Mouse (Mus musculus) ES-Bruce4 (cell line): Measurements from ENCODE around the gene Eif4enif1. TPM values are rescaled to one million over a fixed set of nuclear protein-coding genes. Genes with fewer than 3 reads are reported as not detected.
"Not testable (repeated sequence)": the region's sequence is repeated elsewhere in the genome, so short reads cannot be mapped to it uniquely, and the experiment has no call there.

ENCODE experiments used
- H3K27ac ChIP-seq: 2 replicates; pipeline ENCODE4 v1.5.1; 2012; ENCODE audit warnings: low read length, inconsistent platforms; ENCODE audit not compliant: insufficient read depth
- H3K27me3 ChIP-seq: 2 replicates; pipeline ENCODE4 v1.6.1; 2012; ENCODE audit warnings: mild to moderate bottlenecking, low read length, inconsistent platforms; ENCODE audit not compliant: control insufficient read depth, poor library complexity, insufficient read depth, severe bottlenecking
- H3K36me3 ChIP-seq: 2 replicates; pipeline ENCODE4 v1.6.1; 2012; ENCODE audit warnings: inconsistent platforms, mild to moderate bottlenecking, low read length, moderate library complexity; ENCODE audit not compliant: control insufficient read depth, poor library complexity, insufficient read depth, severe bottlenecking
- H3K4me1 ChIP-seq: one replicate; pipeline ENCODE4 v1.8.1; 2011; ENCODE audit warnings: low read length; ENCODE audit not compliant: control insufficient read depth, insufficient read depth
- H3K4me3 ChIP-seq: 2 replicates; pipeline ENCODE4 v1.5.1; 2011; ENCODE audit warnings: low read depth, mild to moderate bottlenecking, low read length
- H3K9ac ChIP-seq: 2 replicates; pipeline ENCODE4 v1.6.1; 2012; ENCODE audit warnings: low read depth, mild to moderate bottlenecking, inconsistent platforms; ENCODE audit not compliant: poor library complexity, severe bottlenecking
- H3K9me3 ChIP-seq: replicated peaks from 2 replicates; pipeline ENCODE4 v1.6.1; 2012; ENCODE audit warnings: mild to moderate bottlenecking, low read length, inconsistent platforms; ENCODE audit not compliant: control insufficient read depth, poor library complexity, insufficient read depth, severe bottlenecking
- CTCF ChIP-seq: IDR thresholded peaks from one replicate; pipeline ENCODE4 v1.8.1; 2011; ENCODE audit warnings: low read depth, low read length
- EP300 ChIP-seq: IDR thresholded peaks from 2 replicates; pipeline ENCODE4 v1.6.1; 2011; ENCODE audit warnings: low read depth, low read length; ENCODE audit not compliant: insufficient read depth
- POLR2A ChIP-seq: IDR thresholded peaks from one replicate; pipeline ENCODE4 v1.8.1; 2011; ENCODE audit warnings: low read length; ENCODE audit not compliant: insufficient read depth
- polyA plus RNA-seq: library from polyadenylated mRNA; stranded (reverse); fragments of >200 nt; gene quantifications from 2 replicates; pipeline ENCODE4 v1.2.4, GENCODE M21; 2011; ENCODE audit warnings: low read depth; ENCODE audit not compliant: missing spikeins, insufficient read depth, insufficient read length

The Eif4enif1 gene
- polyA plus RNA-seq, 1 experiment, result 99.9 TPM

- not testable (repeated sequence) for H3K4me3 ChIP-seq, H3K9me3 ChIP-seq, H3K36me3 ChIP-seq, H3K4me1 ChIP-seq, H3K27me3 ChIP-seq, H3K27ac ChIP-seq, H3K9ac ChIP-seq
These were observed 22.5 kb upstream of the Eif4enif1 start for GRCm38 (mm10) chr11:3179726-3180092.

GRCm38 (mm10) chr11:3180510-3181160 lies 21.6 kb upstream of the Eif4enif1 start:
- H3K27ac ChIP-seq, H3K36me3 ChIP-seq, H3K4me3 ChIP-seq, H3K9ac ChIP-seq, H3K4me1 ChIP-seq, H3K27me3 ChIP-seq, H3K9me3 ChIP-seq: not testable (repeated sequence)

DNA sequence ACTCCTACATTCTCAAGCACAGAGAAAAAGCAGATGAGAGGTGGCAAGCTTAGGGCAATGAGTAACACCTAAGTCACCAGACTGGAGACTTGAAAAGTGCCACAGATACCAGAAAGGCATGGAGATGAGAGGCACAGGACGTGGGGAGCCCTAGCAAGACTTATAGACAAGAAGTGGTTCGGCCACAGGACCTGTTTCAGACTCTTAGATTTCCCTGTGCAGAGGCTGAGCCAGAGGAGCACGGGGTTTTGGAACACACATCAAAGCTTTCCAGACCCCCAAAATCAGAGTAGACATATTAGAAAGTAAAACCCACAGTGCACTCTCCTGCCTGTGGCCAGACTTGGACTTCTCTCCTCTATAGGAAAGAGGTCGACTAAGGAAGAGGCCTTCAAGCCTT lies 20.9 kb upstream of the Eif4enif1 start:
- H3K36me3 ChIP-seq, H3K27ac ChIP-seq, H3K4me3 ChIP-seq, H3K9ac ChIP-seq, H3K9me3 ChIP-seq, H3K27me3 ChIP-seq, H3K4me1 ChIP-seq: not testable (repeated sequence)

DNA sequence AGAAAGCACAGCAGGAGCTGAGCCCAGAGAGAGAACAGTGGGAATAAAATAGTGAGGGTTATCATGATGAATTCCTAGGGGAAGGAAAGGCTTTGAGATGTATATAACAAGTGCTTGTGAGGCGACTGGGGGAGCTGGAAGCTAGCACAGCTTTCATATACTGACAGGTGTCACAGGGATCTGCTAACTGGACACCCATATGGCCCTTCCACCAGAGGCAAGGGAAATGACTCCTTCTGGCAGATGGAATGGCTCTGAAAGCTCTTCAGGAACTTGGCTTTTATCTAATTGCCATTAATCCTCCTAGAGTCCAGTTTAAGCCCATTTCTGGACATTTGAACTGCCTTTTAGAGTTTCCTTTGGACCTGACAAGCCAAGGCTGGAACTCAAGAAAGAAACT lies 20.2 kb upstream of the Eif4enif1 start:
- H3K4me3 ChIP-seq, H3K27ac ChIP-seq, H3K9me3 ChIP-seq, H3K4me1 ChIP-seq, H3K27me3 ChIP-seq, H3K36me3 ChIP-seq, H3K9ac ChIP-seq: not testable (repeated sequence)

DNA sequence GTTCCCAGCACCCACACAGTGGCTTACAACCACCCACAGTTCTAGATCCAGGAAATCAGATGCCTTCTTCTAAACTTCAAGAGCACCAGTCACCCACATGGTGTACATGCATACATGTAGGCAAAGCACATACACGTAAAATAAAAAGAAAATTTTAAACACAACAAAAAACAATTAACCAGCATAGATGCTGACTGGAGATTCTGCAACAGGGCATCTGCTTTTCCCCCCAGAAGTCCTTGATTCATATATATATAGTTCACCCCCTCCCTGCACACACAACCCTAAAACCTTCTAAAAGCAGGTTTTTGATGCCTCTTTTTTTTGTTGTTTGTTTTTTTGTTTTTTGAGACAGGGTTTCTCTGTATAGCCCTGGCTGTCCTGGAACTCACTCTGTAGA lies 19.5 kb upstream of the Eif4enif1 start:
- H3K27me3 ChIP-seq, H3K4me1 ChIP-seq: not testable (repeated sequence)

DNA sequence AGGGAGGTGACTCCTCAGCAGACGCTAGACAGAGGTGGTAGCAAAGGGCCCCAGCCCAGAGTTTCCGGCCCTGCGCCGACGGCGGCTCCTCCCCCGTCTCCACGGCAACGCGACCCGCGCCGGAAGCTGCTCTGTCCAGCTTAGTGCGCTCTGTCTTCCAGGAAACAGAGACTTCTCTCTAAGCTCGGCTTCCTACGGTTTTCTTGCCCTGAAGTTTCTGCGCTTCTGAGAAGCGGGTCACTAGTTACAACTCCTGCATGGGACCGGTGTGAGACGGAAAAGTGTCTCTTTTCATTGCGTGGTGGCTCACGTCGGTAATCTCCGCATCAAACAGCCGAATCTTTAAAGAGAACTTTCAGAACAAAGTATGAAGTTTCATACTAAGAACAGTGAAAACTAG lies 8.8 kb upstream of the Eif4enif1 start, which contains the start of gene Sfi1:
TSS of gene Sfi1 (minus strand) at position 101 of the 400 bp plus-strand sequence.
- Histone ChIP-seq H3K9me3 (no peaks in the 10 kb centered on the region), H3K27ac (no peak within 1 kb of the TSS), H3K4me3 (no peak within 1 kb of the TSS), H3K9ac (no peak within 1 kb of the TSS), H3K36me3 (no peaks in the 10 kb centered on the region), H3K4me1 (no peaks in the 10 kb centered on the region), H3K27me3 (no peaks in the 10 kb centered on the region)
- TF ChIP-seq CTCF (no peak), POLR2A (no peak), EP300 (no peak)

More for the DNA sequence above, 19.5 kb upstream of the Eif4enif1 start:
- H3K27ac ChIP-seq, H3K36me3 ChIP-seq, H3K4me3 ChIP-seq, H3K9ac ChIP-seq, H3K9me3 ChIP-seq: not testable (repeated sequence)

DNA sequence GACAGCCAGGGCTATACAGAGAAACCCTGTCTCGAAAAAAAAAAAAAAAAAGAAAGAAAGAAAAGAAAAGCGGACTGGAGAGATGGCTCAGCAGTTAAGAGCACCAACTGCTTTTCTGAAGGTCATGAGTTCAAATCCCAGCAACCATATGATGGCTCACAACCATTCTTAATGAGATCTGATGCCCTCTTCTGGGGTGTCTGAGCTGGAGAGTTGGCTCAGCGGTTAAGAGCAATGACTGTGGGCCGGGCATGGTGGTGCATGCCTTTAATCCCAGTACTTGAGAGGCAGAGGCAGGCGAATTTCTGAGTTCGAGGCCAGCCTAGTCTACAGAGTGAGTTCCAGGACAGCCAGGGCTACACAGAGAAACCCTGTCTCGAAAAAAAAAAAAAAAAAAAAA lies 1.6 kb upstream of the Eif4enif1 start:
- not testable (repeated sequence) for H3K36me3 ChIP-seq, H3K9ac ChIP-seq, H3K27ac ChIP-seq, H3K9me3 ChIP-seq, H3K27me3 ChIP-seq, H3K4me1 ChIP-seq, H3K4me3 ChIP-seq
